Mouse (Mus musculus): ENCODE data around the gene Rimbp3.

DNA sequence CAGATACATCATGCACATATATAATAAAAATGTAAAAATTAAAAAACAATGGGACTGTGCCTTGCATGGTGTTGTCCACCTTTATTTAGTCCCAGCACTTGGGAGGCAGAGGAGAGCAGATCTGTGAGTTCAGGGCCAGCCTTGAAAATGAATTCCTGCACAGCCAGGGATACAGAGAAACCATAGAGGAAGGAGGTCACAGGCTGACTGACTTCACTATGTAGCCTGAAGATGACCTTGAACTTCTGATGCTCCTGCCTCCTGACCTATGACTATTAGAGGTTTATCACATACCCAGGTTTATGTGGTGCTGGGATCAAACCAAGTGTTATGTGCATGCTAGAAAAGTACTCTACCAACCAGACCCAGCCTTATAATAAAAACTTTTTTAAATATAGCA lies 22.9 kb upstream of the Rimbp3 start:
- TF ChIP-seq CTCF (IDR thresholded peaks at IDR 0.05; ENCODE audit: low read depth) (no peak), EP300 (IDR thresholded peaks at IDR 0.05; ENCODE audit: low read depth) (no peak)
